11 mouse cellular contexts compared by ENCODE assay signal in genomic region chr16:5139741-5140140, GRCm38 (mm10). TPM values are rescaled to one million over a fixed set of nuclear protein-coding genes. Genes with fewer than 3 reads are reported as not detected.
A peak's percentile ranks its signal among the peaks of the same experiment; 100 is the strongest.
DNase-seq lines count a peak whose midpoint lies in the region; ATAC-seq and TF ChIP-seq lines count a peak whose summit lies in the region.
"Had no signal": no experiment of that assay in that cellular context is flagged by ENCODE, and none has a peak within 500 bp of the region (broad histone marks: within the 10 kb centered on the region; RNA-seq: fewer than 3 reads in every experiment).

No protein-coding gene starts in this region.

- H3K4me1 ChIP-seq in hindbrain, embryonic 16.5 days (ENCODE audit: control insufficient read depth, insufficient read depth, low read depth, low read length): no peaks in the 10 kb centered on the region
- H3K4me1 ChIP-seq in hindbrain, embryonic 14.5 days (replicated peaks; ENCODE audit: control insufficient read depth, insufficient read depth, low read length): no peaks in the 10 kb centered on the region
- peaks cover under 1% of the 10 kb centered on the region; the same call in 1 of the 2 replicates for H3K4me1 ChIP-seq in embryonic facial prominence, embryonic 14.5 days (ENCODE audit: control insufficient read depth, insufficient read depth, low read length)
- 0 out of 2 replicates have a peak, but pooled peaks cover 12% of the 10 kb centered on the region for H3K4me1 ChIP-seq in lung, postnatal 0 days (ENCODE audit: insufficient read depth, low read depth, low read length)
- H3K4me1 ChIP-seq: neural tube, embryonic 13.5 days had no signal

- H3K9me3 ChIP-seq in hindbrain, embryonic 16.5 days (ENCODE audit: control insufficient read depth, low read length): no peaks in the 10 kb centered on the region
- no peaks in the 10 kb centered on the region for H3K9me3 ChIP-seq in hindbrain, embryonic 14.5 days (ENCODE audit: control insufficient read depth, low read length)
- H3K9me3 ChIP-seq in embryonic facial prominence, embryonic 14.5 days (ENCODE audit: control insufficient read depth, low read length): no peaks in the 10 kb centered on the region
- H3K9me3 ChIP-seq in lung, postnatal 0 days (ENCODE audit: low read length): no peaks in the 10 kb centered on the region
- H3K9me3 ChIP-seq: heart, embryonic 15.5 days; neural tube, embryonic 13.5 days had no signal

- H3K9ac ChIP-seq in hindbrain, embryonic 16.5 days (ENCODE audit: low read depth, low read length): no peak overlapping the region
- H3K9ac ChIP-seq in hindbrain, embryonic 14.5 days: no peak overlapping the region
- no peak overlapping the region for H3K9ac ChIP-seq in embryonic facial prominence, embryonic 14.5 days (ENCODE audit: low read depth, low read length)
- no peak overlapping the region for H3K9ac ChIP-seq in lung, postnatal 0 days (replicated peaks; ENCODE audit: low read depth)
- H3K9ac ChIP-seq: heart, embryonic 15.5 days; liver, postnatal 0 days; neural tube, embryonic 13.5 days had no signal

- no peak for TF ChIP-seq EP300 in lung, postnatal 0 days (IDR thresholded peaks at IDR 0.05)

- no peak for TF ChIP-seq CTCF in lung, postnatal 0 days (IDR thresholded peaks at IDR 0.05)

- H3K4me3 ChIP-seq in hindbrain, embryonic 16.5 days (ENCODE audit: low read length): no peak overlapping the region
- no peak overlapping the region for H3K4me3 ChIP-seq in hindbrain, embryonic 14.5 days (replicated peaks; ENCODE audit: low read length)
- no peak overlapping the region for H3K4me3 ChIP-seq in embryonic facial prominence, embryonic 14.5 days (ENCODE audit: low read depth, low read length)
- H3K4me3 ChIP-seq in lung, postnatal 0 days (ENCODE audit: low read depth, low read length): no peak overlapping the region
- H3K4me3 ChIP-seq: heart, embryonic 15.5 days; neural tube, embryonic 13.5 days had no signal

- DNase-seq in hindbrain, embryonic 14.5 days (ENCODE audit: low spot score): no peak
- peak; percentile 58 for DNase-seq in MN1 (ENCODE audit: low spot score)
- peak; percentile 68 for DNase-seq in embryonic facial prominence, embryonic 14.5 days (ENCODE audit: low spot score)
- peak; percentile 49 for DNase-seq in lung, postnatal 0 days (ENCODE audit: low spot score)
- no peak for DNase-seq in layer of hippocampus, adult 18-20 months (ENCODE audit: low spot score in 2 of 2)
- DNase-seq in spleen, postnatal 36 days (ENCODE audit: low spot score in 2 of 2): no peak
- DNase-seq: liver, postnatal 0 days had no signal

- H3K27me3 ChIP-seq in hindbrain, embryonic 16.5 days (replicated peaks; ENCODE audit: control insufficient read depth, insufficient read depth, low read length): peaks cover 3% of the 10 kb centered on the region; the same call in 1 of the 2 replicates
- peaks cover 2% of the 10 kb centered on the region; the same call in 1 of the 2 replicates for H3K27me3 ChIP-seq in hindbrain, embryonic 14.5 days (ENCODE audit: control insufficient read depth, insufficient read depth, low read length)
- no peaks in the 10 kb centered on the region for H3K27me3 ChIP-seq in embryonic facial prominence, embryonic 14.5 days (replicated peaks; ENCODE audit: control insufficient read depth, insufficient read depth, low read length)
- H3K27me3 ChIP-seq in lung, postnatal 0 days (replicated peaks; ENCODE audit: insufficient read depth, low read length): no peaks in the 10 kb centered on the region
- H3K27me3 ChIP-seq: heart, embryonic 15.5 days had no signal

- H3K4me2 ChIP-seq in hindbrain, embryonic 16.5 days (ENCODE audit: low read length): no peak overlapping the region
- H3K4me2 ChIP-seq in hindbrain, embryonic 14.5 days (replicated peaks): no peak overlapping the region
- H3K4me2 ChIP-seq in embryonic facial prominence, embryonic 14.5 days (ENCODE audit: low read depth, low read length): no peak overlapping the region
- H3K4me2 ChIP-seq in lung, postnatal 0 days (replicated peaks; ENCODE audit: low read depth, low read length): no peak overlapping the region
- H3K4me2 ChIP-seq: heart, embryonic 15.5 days; neural tube, embryonic 13.5 days had no signal

- 31% methylated on average over 4 of the region's 4 CpGs for WGBS in hindbrain, embryonic 16.5 days
- 44% methylated on average over 4 of the region's 4 CpGs for WGBS in hindbrain, embryonic 14.5 days
- WGBS in embryonic facial prominence, embryonic 14.5 days: 28% methylated on average over 4 of the region's 4 CpGs
- WGBS in lung, postnatal 0 days: 57% methylated on average over 4 of the region's 4 CpGs

- peak; percentile 60 for ATAC-seq in hindbrain, embryonic 16.5 days
- ATAC-seq in hindbrain, embryonic 14.5 days (ENCODE audit: low FRiP score): no peak
- no peak; the same call in 1 of the 2 replicates for ATAC-seq in embryonic facial prominence, embryonic 14.5 days (ENCODE audit: low read depth)
- ATAC-seq in lung, postnatal 0 days: no peak
- no peak for ATAC-seq in erythroid progenitor cell, adult 5-6 weeks (replicated peaks; ENCODE audit: low FRiP score, poor library complexity, severe bottlenecking)
- ATAC-seq: liver, postnatal 0 days had no signal

- no peaks in the 10 kb centered on the region for H3K36me3 ChIP-seq in hindbrain, embryonic 16.5 days (ENCODE audit: control insufficient read depth, insufficient read depth, low read length)
- H3K36me3 ChIP-seq in hindbrain, embryonic 14.5 days (replicated peaks; ENCODE audit: control insufficient read depth, insufficient read depth): no peaks in the 10 kb centered on the region
- no peaks in the 10 kb centered on the region for H3K36me3 ChIP-seq in embryonic facial prominence, embryonic 14.5 days (ENCODE audit: control insufficient read depth, insufficient read depth, low read length)
- no peaks in the 10 kb centered on the region for H3K36me3 ChIP-seq in lung, postnatal 0 days (ENCODE audit: insufficient read depth, low read length)
- H3K36me3 ChIP-seq: heart, embryonic 15.5 days; neural tube, embryonic 13.5 days had no signal

- H3K27ac ChIP-seq in hindbrain, embryonic 16.5 days (ENCODE audit: low read depth, low read length): no peak overlapping the region
- H3K27ac ChIP-seq in hindbrain, embryonic 14.5 days: no peak overlapping the region
- no peak overlapping the region for H3K27ac ChIP-seq in embryonic facial prominence, embryonic 14.5 days (replicated peaks; ENCODE audit: low read depth, low read length)
- no peak overlapping the region for H3K27ac ChIP-seq in lung, postnatal 0 days (ENCODE audit: low read length)
- H3K27ac ChIP-seq: heart, embryonic 15.5 days; neural tube, embryonic 13.5 days had no signal

RNA-seq across cellular contexts. Expression of gene Sec14l5, which starts 7.2 kb away (rescaled TPM):
- polyA plus RNA-seq in hindbrain, embryonic 16.5 days (2015; fragmentation: Nextera tagmentation; extraction: Ambion mirVana): 0.15 and 0.27 TPM in 2 replicates
- 0.35 and 0.48 TPM in 2 replicates for polyA plus RNA-seq in hindbrain, embryonic 14.5 days (2014; fragmentation: Nextera tagmentation; extraction: Ambion mirVana)
- 0.22 and 0.36 TPM in 2 replicates for polyA plus RNA-seq in embryonic facial prominence, embryonic 14.5 days (2014; fragmentation: Nextera tagmentation; extraction: Ambion mirVana)
- polyA plus RNA-seq in lung, postnatal 0 days (2015; fragmentation: Nextera tagmentation; extraction: Ambion mirVana): 0.20 and 0.27 TPM in 2 replicates
- 10 to 100 TPM in 1 of 2 experiments, 1 to 10 TPM in 1; 7.3 to 10.6 TPM for total RNA-seq in layer of hippocampus, adult 18-20 months (2021)
- not detected in 2 replicates for total RNA-seq in erythroid progenitor cell, adult 5-6 weeks (2015; ENCODE audit: low replicate concordance)
- not detected in 2 replicates for total RNA-seq in erythroid progenitor cell, adult 5-6 weeks (2017; ENCODE audit: low replicate concordance)

RNA-seq across cellular contexts. Expression of gene Ppl, which starts 7.5 kb away (rescaled TPM):
- 0.07 and 0.16 TPM in 2 replicates for polyA plus RNA-seq in hindbrain, embryonic 16.5 days (2015; fragmentation: Nextera tagmentation; extraction: Ambion mirVana)
- polyA plus RNA-seq in hindbrain, embryonic 14.5 days (2014; fragmentation: Nextera tagmentation; extraction: Ambion mirVana): 0.09 and 0.29 TPM in 2 replicates
- polyA plus RNA-seq in embryonic facial prominence, embryonic 14.5 days (2014; fragmentation: Nextera tagmentation; extraction: Ambion mirVana): 15.3 and 19.3 TPM in 2 replicates
- polyA plus RNA-seq in lung, postnatal 0 days (2015; fragmentation: Nextera tagmentation; extraction: Ambion mirVana): 10.4 and 11.0 TPM in 2 replicates
- 1 to 10 TPM; 3.3 to 4.1 TPM for total RNA-seq in layer of hippocampus, adult 18-20 months (2021)
- not detected in 2 replicates for total RNA-seq in erythroid progenitor cell, adult 5-6 weeks (2015; ENCODE audit: low replicate concordance)
- not detected in 2 replicates for total RNA-seq in erythroid progenitor cell, adult 5-6 weeks (2017; ENCODE audit: low replicate concordance)

Comparison
In these comparisons a context has a peak if more than half of its experiments do, and no peak if none do; other contexts are left out.
1. DNase-seq: peak in MN1 (single experiment), embryonic facial prominence, embryonic 14.5 days (single experiment) and lung, postnatal 0 days (single experiment); none in hindbrain, embryonic 14.5 days (single experiment), layer of hippocampus, adult 18-20 months (0 of 2) and spleen, postnatal 36 days (0 of 2).